Mouse (Mus musculus): ENCODE measurements at regions not wholly inside any gene's neighbourhood (a gene's known extent, or its start where the extent isn't known, plus 50 kb on each side); places are given as distances from the start of the nearest gene placed in this dataset.

DNA sequence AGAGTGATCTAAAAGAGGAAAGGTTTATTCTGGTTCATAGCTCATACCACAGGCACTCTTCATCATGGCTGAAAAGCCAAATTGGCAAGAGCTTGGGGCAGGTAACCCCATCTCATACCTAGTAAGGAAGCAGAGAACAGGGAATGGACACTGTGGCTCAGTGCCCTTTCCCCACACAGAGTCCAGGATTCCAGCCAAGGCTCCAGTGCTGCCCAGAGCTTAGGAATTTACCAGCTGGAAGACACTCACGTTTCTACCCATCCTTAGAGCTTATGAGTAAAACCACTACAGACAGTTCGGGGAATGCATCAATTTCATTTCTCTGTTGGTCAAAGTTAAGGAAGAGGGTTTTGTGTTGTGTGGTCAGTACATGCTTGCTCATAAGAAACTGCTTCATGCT, 241.0 kb downstream of the Snx13 start:
- TF ChIP-seq CTCF (IDR thresholded peaks at IDR 0.05 in 2 of 3, conservative IDR thresholded peaks at IDR 0.05 in 1 of 3; ENCODE audit: control insufficient read depth in 1 of 3, insufficient read depth in 1 of 3, low read depth in 2 of 3, low read length in 3 of 3, poor library complexity in 1 of 3, severe bottlenecking in 1 of 3) (no peak), POLR2A (IDR thresholded peaks at IDR 0.05; ENCODE audit: control insufficient read depth in 1 of 2, insufficient read depth in 1 of 2, low read depth in 1 of 2, low read length in 2 of 2, poor library complexity in 1 of 2) (no peak)
